Mouse (Mus musculus) natural killer cell, adult 2 months (primary cell): ENCODE measurements around the gene Ube2l6.
"Not testable (repeated sequence)": the region's sequence is repeated elsewhere in the genome, so short reads cannot be mapped to it uniquely, and the experiment has no call there.

Experiments used
- DNase-seq, 2 experiments: peaks; one replicate each; pipeline ENCODE4 v3.0.0; 2022; ENCODE audit warnings: low spot score in 2 of 2

Gene Ube2l6

DNA sequence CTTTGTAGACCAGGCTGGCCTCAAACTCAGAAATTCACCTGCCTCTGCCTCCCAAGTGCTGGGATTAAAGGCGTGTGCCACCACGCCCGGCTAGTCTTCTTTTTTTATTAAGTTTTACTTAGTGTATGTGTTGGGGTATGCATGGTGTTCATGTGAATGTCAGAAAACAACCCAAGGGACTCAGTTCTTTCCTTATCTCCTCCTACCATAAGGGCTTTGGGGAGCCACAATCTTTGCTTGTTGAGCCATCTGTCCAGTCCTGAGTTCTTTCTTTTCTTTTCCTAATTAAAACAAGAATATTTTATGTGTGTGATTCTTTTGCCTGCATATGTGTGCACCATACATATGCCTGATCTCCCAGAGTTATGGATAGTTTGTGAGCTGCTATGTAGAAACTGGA, 5.5 kb upstream of the Ube2l6 start:
- no peak for DNase-seq

DNA sequence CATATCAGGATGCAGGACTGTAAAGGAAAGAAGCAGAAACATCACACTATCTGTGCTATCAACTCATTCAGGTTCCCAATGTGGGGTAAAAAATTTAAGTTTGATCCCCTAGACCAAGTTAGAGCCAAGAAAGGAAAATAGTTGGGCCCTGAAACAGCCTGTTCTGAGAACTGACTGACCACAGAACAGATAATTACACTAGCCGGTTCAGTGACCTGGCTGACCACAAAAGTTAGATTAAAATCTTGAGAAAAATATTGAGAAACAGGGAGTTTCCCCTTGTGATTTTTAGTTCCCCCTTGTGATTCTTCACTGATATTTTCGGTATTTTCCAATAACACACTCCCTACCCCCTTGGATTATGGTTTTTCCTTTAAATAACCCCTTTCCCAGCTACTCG, 4.8 kb upstream of the Ube2l6 start:
- peak in 1 of 2 experiments; percentile 27 for DNase-seq

DNA sequence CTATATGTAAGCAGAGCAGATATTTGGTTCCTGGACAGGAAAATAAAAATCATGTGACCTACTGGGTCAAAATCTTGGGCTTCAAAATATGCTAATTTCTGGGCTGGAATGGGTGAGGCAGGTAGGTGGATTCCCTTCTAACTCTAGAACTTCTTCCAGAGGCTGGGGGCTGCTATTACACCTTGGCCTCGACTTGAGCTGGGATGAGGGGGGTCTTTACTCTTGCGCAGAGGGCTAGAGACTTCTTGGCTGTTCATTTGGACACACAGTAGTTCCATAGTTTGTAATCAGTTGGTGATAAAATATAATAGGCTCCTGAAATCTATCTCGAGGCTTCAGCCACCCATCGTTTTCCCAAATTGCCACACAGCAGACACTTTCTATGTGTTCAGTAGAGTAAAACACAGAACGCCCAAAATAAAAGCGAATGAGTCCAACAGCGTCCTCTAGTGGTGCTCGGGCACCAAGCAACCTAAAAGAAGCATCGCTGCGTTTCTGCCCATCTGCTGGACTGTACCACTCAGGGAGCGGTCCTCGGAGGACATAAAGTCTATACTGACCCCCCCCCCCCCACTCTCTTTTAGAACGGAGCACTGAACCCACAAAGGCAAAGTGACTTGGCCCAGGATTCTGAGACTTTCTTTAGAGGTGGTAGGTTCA, 665 bp upstream of the Ube2l6 start:
- peak; percentile 49 to 70 for DNase-seq

DNA sequence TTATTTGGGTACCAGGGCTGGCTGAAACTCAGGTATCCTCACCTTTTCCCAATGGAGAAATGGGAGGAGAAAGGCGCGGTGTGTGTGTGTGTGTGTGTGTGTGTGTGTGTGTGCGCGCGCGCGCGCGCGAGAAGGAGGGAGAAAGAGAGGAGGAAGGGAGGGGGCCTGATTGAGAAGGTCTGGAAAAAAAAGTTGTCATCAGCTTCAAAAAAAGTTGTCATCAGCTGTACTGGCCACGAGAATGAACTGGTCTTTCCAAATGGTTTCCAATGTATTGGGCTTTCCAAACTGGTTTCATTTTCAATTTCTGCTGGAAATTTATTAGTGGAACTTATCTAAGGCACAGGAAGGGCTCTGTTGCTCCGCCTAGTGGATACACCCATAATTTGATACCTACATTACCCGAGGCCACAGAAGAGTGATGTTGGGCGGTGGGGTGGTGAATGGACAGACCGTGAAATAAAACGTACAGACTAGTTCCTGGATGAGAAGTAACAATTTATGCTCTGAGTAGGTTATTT, 473 bp downstream of the Ube2l6 start:
- DNase-seq = peak; percentile 21 to 51

DNA sequence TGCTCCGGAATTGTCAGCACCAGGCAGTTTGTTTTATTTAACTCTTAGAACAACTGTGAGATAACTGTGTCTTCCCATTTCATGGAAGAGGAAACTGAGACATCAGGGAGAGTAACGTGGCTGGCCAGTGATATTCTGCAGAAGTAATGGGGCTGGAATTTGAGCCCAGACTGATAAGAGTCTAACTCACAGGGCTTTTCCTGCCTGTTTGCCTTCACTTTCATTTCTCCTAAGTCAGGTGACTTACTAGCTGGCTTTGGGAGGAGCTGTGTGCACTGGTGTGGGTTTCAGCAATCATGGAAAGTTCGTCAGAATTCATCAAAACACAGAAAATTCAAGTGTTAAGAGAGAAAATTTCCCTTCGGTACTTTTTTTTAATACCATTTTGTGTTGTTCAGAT, 1.7 kb downstream of the Ube2l6 start:
- DNase-seq = no peak

DNA sequence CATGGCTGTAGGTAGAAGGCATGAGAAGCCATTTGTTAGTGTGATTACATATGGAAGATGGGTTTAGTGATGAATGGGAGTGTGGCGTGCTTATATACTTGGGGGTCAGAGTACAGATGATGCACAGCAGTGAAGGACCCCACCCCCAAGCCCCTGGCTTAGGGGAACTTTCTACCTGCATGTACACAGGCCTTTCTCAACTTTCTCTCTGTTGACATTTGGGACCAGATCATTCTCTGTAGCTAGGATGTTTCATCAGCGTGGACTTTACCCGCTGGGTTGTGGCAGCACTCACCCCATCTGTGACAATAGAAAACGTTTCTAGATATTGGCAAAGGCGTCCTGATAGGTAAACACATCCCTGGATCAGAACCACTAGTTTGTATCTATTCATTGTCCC, 2.6 kb downstream of the Ube2l6 start:
- DNase-seq = not testable (repeated sequence)

DNA sequence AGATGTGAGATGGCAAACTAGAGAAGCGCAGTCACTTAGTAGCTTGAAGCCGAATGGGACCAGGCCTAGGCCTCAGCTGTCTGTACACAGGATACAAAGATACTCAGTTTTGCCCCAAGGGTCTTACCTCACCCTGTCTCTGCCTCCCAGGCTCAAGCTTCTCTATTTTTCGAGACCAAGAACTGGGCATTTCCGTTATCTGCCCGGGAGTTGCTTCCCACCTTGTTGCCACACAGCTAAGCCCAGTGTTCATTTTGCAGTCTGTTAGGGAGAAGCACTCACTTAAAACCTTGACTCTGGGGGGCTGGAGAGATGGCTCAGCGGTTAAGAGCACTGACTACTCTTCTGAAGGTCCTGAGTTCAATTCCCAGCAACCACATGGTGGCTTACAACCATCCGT, 5.3 kb downstream of the Ube2l6 start:
- DNase-seq = no peak

DNA sequence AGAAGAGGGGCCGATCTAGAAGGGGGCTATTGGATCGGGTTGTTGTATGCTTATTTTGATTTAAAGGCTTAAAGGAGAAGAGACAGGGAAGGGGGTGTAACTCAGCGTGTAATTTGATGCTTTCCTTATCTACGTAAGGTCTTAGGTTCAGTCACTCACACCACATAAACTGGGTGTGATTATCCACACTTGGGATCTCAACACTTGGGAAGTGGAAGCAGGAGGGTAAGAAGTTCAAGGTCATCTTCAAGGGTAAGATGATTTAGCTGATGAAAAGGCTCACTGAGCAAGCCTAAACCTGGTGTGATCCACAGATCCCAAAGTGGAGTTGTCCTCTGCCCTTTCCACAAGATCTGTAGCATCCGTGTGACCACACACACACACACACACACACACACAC, 7.9 kb downstream of the Ube2l6 start:
- DNase-seq = no peak

DNA sequence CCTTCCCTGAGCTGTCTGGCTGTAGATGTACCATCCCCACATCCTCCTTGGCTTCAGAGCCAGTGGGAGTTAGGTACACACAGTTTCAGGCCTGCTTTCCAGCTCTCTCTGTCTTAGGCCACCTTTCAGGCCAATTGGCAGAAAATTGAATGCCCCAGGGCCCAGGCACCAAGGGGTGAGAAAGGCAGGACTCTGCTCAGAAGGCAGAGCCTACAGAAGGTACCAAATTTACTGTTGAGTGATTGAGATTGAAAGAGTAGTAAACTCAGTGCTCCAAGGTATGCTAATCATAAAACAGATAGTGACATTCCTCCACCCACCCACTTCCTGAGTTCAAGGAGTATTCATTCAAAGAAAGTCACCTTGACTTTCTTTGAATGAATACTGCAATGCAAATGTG, 10.7 kb downstream of the Ube2l6 start:
- DNase-seq = no peak

DNA sequence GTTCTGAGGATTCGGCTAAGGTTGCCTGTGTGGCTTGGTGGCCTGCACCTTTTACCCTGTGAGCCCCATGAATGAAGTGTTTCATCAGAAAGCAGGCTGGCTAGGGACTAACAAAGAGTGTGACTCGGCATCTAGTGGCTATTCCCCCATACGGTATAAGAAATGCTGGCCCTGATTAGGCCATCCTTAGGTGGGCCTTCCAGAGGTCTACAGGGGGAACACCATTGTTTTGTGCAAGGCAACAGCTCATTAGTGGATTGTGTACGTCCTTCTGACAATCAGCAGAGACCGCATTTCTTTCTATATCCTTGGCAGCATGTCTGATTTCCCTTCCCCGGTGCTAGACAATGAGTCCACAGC, 11.9 kb downstream of the Ube2l6 start:
- DNase-seq = no peak

DNA sequence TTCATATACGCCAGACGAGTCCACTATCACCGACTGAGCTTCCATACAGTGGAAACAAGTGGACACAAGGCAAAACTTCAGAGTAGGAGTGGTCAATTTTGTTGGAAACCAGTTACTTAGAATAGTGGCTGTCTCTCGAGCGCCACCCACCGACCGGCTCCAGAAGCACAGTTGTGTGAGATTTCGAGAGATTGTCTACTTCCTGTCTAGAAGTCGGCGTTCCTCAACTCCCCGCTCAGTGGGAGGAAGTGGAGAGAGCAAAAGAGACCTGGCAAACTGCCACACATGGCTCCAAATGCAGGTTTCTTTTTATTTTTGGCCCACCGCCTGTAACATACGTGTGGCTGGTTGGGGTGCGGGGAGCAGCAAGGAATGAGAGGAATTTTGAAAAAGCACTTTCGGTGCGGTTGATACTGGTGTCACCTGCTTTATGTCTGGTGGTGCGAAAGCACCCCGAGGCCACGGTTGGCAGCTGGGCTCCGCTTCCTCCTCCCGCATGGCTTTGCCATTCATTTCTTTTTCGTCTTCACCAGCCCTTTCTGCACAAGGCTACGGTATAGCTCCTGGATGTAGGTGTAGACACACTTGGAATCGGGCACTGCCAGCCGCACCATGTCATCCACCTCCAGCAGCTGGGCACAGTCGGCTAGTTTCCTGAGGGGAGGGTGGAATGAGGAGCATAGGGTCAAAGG, 12.4 kb downstream of the Ube2l6 start:
- DNase-seq = peak; percentile 68 to 79

DNA sequence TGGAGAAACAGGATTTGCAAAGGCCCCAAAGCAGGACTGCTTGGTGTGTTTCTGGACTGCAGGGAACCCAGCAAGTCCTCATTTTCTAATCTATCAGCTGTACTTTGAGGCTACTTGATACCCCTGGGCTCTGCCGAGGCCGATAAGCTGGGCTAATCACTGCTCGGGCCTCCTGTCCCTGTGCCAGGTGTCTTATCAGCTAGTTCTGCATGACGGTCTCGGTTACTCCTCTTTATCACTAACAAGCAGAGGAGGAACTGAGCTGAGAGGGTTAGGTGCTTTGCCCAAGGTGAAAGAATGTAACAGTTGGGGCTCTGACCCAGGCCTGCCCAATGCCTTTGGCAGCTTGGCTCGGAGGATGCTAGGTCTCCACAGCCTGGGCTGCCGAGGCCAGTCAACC, 13.3 kb downstream of the Ube2l6 start:
- no peak for DNase-seq

DNA sequence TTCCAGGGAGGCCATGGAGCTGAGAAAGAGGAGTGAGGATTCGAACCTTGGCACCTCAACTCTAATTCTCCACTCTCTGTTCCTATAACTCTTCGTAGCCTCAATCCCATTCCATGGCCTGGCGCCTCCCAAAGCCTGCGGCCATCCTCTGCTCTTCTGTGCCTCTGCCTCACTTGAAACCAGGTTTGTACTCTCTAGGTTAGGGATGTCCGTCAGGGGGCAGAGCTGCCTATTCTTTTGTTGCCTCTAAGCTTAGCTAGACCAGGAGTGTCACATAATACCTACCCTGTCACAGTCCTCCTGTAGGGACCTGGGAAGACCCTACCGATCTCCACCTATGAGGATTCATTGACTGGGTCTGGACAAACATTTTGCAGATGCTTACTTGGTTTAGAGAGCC, 14.0 kb downstream of the Ube2l6 start:
- no peak for DNase-seq

DNA sequence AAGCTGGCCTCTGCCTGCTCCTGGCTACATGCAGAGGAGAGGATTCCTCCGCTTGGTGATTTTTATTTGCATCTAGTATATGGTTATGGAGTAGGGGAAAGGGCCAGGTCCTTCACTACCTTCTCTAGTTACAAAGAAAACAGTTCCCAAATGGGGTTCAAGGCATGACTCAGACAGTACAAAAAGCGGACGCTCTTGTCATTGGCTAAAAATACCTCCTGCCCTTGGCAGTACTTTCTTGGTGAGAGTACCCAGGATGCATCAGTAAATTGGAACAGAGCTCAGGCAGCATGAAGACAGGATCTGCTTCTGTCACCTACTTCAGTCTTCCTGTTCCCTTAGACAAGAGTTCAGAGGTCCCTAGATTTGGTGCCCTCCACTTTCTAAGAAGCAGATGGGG, 21.2 kb downstream of the Ube2l6 start:
- DNase-seq = no peak

DNA sequence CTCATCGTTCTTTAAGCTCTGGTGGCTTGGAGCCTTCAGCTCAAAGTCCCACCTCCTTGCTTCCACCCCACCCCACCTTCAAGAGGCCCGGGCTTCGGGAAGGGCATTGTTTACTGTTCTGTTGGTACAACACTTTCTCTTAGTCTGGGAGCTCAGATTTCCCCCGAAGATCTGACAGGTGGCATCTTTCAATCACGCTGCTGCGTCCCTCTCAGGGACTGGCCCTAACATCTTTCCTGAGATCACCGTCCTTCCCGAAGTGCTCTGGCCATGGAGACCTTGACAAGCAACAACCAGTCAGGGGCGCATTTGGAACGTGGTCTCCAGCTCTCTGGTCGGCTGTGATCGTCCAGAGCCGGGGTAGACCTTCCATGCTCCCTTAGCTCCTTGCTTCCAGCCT, 23.9 kb downstream of the Ube2l6 start, which contains the start of gene Smtnl1:
Gene Smtnl1 (minus strand): TSS at position 101 of the 400 bp plus-strand sequence.
- no peak for DNase-seq

DNA sequence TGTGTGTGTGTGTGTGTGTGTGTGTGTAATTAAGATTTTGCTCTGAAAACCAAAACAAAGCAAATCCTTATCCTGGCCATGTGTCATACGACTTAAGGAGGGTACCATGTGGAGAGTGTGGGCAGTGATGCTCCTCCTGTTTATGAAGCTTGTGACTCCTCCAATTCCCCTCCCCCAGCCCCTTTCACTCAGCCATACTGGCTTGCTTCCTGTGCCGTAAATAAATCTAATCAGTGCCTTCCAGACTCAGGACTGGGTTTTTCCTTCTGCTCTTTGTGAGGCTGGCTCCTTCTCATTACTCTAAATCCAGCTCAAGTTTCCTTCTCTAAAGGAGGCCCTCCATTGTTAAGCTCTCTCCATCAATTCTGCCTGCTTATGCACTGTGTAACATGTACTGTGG, 24.6 kb downstream of the Ube2l6 start:
- no peak for DNase-seq

DNA sequence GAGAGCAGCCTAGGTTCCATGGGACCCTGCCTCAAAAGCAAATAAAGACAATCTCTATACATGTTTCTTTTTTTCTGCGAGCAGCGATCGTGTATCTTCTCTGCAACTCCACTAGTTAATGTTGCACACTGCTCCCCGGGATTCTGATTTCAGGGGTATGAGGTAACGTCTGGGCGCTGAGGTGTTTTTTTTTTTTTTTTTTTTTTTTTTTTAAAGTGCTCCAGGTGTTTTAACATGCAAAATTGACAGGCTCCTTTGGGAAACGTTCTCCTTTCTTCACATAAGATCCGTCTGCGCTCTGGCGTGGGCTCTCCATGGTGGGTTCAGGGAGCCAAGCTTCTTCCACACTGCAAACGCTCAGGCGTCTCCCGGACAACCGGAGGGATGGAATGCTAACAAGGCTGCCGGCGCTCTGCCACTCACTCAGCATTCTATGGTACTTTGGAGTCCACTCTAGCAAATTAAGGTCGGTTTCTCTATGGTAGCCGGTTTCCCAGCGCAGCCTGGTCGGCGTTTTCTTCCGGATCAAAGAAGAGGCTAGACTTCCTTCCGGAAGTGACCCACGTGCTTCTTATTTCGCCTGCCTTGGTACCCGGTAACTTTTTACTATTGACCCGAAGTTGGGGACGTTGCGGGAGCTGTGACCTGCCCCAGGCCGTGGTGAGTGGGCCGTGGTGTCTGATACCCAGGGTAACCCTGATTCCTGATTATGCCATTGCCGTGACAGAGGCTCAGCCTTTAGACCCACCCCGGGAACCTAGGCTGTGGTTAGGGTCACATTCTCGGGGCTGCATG, 28.1 kb downstream of the Ube2l6 start, which contains the start of gene Timm10:
Gene Timm10 (plus strand): TSS at position 510 of the 795 bp plus-strand sequence.
- DNase-seq = peak; percentile 83 to 84

DNA sequence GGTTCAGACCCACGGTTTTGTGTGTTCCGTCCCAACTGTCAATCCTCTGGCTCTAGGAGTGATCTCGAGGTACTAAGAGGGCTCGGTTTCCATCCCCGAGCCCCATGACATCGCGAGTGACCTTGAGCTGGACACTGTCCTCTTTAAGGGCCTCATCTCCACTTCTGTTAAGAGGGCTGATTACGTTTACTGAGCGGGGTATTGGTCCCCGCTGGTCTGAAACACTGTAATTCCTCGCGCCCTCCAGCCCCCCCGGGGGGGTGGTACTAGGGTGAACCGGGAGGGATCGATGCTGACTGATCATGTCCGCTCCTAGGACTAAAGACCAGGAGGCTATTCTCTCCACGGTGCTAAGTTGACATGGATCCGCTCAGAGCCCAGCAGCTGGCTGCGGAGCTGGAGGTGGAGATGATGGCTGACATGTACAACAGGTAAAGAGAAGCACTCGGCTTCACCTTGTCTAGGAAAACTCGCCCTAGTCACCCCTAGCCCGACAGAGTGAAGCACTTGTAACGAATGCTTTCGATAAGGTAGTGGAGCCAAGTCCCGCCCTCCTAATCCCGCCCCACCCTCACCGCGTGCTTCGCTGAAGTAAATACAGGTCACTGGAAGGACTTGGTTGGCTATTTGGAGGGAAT, 28.8 kb downstream of the Ube2l6 start:
- DNase-seq = no peak

DNA sequence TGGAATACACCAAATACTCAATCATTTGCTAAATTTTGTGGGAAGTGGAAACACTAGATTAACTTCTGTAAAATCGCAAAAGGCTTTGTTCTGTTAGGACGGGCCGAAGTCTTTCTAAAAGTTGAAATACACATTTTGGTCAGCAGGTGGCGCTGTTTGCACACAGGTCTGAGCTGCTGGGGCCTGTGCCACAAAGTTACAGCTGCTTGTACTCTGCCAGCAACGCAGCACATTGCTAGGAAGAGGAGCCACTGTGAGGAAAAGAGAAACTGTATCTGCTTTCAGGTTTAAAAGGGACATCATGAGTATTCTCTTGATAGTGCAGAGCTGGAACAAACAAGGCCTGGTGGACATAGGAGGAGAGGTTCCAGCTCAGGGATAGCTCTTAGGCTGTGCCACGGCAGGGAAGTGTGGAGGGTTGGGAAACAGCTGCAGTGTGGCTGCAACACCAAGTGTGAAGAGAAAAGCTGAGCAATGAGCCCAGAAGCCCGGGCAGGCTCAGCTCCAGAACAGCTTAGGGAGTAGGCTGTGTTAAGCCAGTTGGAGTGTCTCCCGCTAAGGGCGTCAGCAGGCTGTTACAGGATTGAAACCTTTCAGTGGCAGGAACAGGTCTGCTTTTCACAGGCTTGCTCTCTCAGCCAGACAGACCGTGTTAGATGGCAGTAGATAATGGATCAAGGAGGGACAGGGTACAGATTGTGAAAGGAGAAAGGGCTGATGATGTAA, 33.2 kb downstream of the Ube2l6 start:
- peak; percentile 66 to 81 for DNase-seq

DNA sequence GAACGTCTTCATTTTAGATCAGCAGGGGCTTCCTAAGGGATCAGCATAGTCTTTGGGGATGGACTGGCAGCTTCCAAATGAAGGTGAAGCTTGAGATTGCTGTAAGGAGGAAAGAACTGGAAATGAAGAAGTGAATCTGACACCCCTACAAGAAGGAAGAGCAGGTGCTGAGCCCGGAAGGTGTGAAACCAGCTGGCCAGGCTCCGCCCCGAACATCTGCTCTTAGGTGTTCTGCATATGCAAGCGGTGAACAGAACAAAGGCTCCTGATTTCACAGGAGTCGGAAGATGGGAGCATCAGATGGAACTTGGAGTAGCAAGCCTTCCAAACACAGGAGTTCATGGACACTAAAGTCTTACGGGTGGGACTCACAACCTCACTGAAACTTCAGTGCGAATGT, 38.5 kb downstream of the Ube2l6 start:
- DNase-seq = peak in 1 of 2 experiments; percentile 17
